8 mouse cellular contexts compared by ENCODE assay signal in genomic region chr17:40837308-40837707, GRCm38 (mm10). TPM values are rescaled to one million over a fixed set of nuclear protein-coding genes. Genes with fewer than 3 reads are reported as not detected.
A peak's percentile ranks its signal among the peaks of the same experiment; 100 is the strongest.
DNase-seq lines count a peak whose midpoint lies in the region.
"Had no signal": no experiment of that assay in that cellular context is flagged by ENCODE, and none has a peak within 500 bp of the region (broad histone marks: within the 10 kb centered on the region; RNA-seq: fewer than 3 reads in every experiment).

No protein-coding gene starts in this region.

- no peak overlapping the region for H3K4me3 ChIP-seq in midbrain, embryonic 10.5 days
- H3K4me3 ChIP-seq: liver, embryonic 15.5 days had no signal

- peak; percentile 6 for DNase-seq in kidney, adult 11 months
- DNase-seq in kidney, adult 18-20 months: no peak
- peak; percentile 56 for DNase-seq in ES-CJ7 (ENCODE audit: low read depth, low spot score)
- peak; percentile 2 for DNase-seq in brain, embryonic 18.5 days (ENCODE audit: low read depth, low spot score)
- peak; percentile 6 to 29 for DNase-seq in lung, adult 18-20 months
- no peak for DNase-seq in thymus, postnatal 4 days
- DNase-seq in midbrain, embryonic 10.5 days (ENCODE audit: low spot score): no peak

- H3K27ac ChIP-seq in midbrain, embryonic 10.5 days (replicated peaks): no peak overlapping the region
- H3K27ac ChIP-seq: liver, embryonic 15.5 days had no signal

- no peaks in the 10 kb centered on the region for H3K36me3 ChIP-seq in midbrain, embryonic 10.5 days

- H3K9me3 ChIP-seq in midbrain, embryonic 10.5 days (replicated peaks): no peaks in the 10 kb centered on the region
- H3K9me3 ChIP-seq: liver, embryonic 15.5 days had no signal

- H3K27me3 ChIP-seq in midbrain, embryonic 10.5 days (ENCODE audit: low read depth, poor library complexity, severe bottlenecking): no peaks in the 10 kb centered on the region
- H3K27me3 ChIP-seq: liver, embryonic 15.5 days had no signal

- no peaks in the 10 kb centered on the region for H3K4me1 ChIP-seq in midbrain, embryonic 10.5 days
- H3K4me1 ChIP-seq: liver, embryonic 15.5 days had no signal

RNA-seq across cellular contexts. Expression of gene Rhag, which starts 26.4 kb away (rescaled TPM):
- polyA plus RNA-seq in midbrain, embryonic 10.5 days (2016; fragmentation: Nextera tagmentation; extraction: Ambion mirVana): 5.6 and 5.9 TPM in 2 replicates

RNA-seq across cellular contexts. Expression of gene Crisp2, which starts 30.5 kb away (rescaled TPM):
- polyA plus RNA-seq in midbrain, embryonic 10.5 days (2016; fragmentation: Nextera tagmentation; extraction: Ambion mirVana): not detected in 2 replicates

RNA-seq across cellular contexts. Expression of gene 9130008F23Rik, which starts 43.1 kb away (rescaled TPM):
- polyA plus RNA-seq in midbrain, embryonic 10.5 days (2016; fragmentation: Nextera tagmentation; extraction: Ambion mirVana): 0.85 and 1.3 TPM in 2 replicates

Comparison
In these comparisons a context has a peak if more than half of its experiments do, and no peak if none do; other contexts are left out.
1. DNase-seq: peak in kidney, adult 11 months (single experiment), ES-CJ7 (single experiment), brain, embryonic 18.5 days (single experiment) and lung, adult 18-20 months (2 of 2); none in kidney, adult 18-20 months (single experiment), thymus, postnatal 4 days (single experiment) and midbrain, embryonic 10.5 days (single experiment).